ENCODE assay signal across 9 mouse cellular contexts in genomic region chr10:62987341-62987740, GRCm38 (mm10). TPM values are rescaled to one million over a fixed set of nuclear protein-coding genes. Genes with fewer than 3 reads are reported as not detected.
A peak's percentile ranks its signal among the peaks of the same experiment; 100 is the strongest.
DNase-seq lines count a peak whose midpoint lies in the region; ATAC-seq and TF ChIP-seq lines count a peak whose summit lies in the region.
"Had no signal": no experiment of that assay in that cellular context is flagged by ENCODE, and none has a peak within 500 bp of the region (broad histone marks: within the 10 kb centered on the region; RNA-seq: fewer than 3 reads in every experiment).

No protein-coding gene starts in this region.

- H3K9ac ChIP-seq in forebrain, postnatal 0 days = no peak overlapping the region
- H3K9ac ChIP-seq in forebrain, embryonic 15.5 days (replicated peaks) = no peak overlapping the region
- no peak overlapping the region for H3K9ac ChIP-seq in midbrain, embryonic 11.5 days (ENCODE audit: low read length)
- no peak overlapping the region for H3K9ac ChIP-seq in midbrain, embryonic 13.5 days (replicated peaks)
- H3K9ac ChIP-seq: lung, embryonic 15.5 days had no signal

- no peak overlapping the region for H3K4me2 ChIP-seq in forebrain, postnatal 0 days (ENCODE audit: low read depth)
- H3K4me2 ChIP-seq in forebrain, embryonic 15.5 days (replicated peaks) = no peak overlapping the region
- H3K4me2 ChIP-seq in midbrain, embryonic 11.5 days = no peak overlapping the region
- H3K4me2 ChIP-seq in midbrain, embryonic 13.5 days (replicated peaks) = no peak overlapping the region
- H3K4me2 ChIP-seq: lung, embryonic 15.5 days had no signal

- peak; percentile 73 for TF ChIP-seq CTCF in forebrain, postnatal 0 days (IDR thresholded peaks at IDR 0.05; ENCODE audit: low read depth)

- no peak overlapping the region for H3K27ac ChIP-seq in forebrain, postnatal 0 days (ENCODE audit: low read depth, low read length)
- no peak overlapping the region for H3K27ac ChIP-seq in forebrain, embryonic 15.5 days (replicated peaks)
- no peak overlapping the region for H3K27ac ChIP-seq in midbrain, embryonic 11.5 days (ENCODE audit: low read depth, low read length)
- no peak overlapping the region for H3K27ac ChIP-seq in midbrain, embryonic 13.5 days
- H3K27ac ChIP-seq: lung, embryonic 15.5 days had no signal

- H3K9me3 ChIP-seq in forebrain, postnatal 0 days (ENCODE audit: low read length) = no peaks in the 10 kb centered on the region
- H3K9me3 ChIP-seq in forebrain, embryonic 15.5 days = no peaks in the 10 kb centered on the region
- no peaks in the 10 kb centered on the region for H3K9me3 ChIP-seq in midbrain, embryonic 11.5 days (ENCODE audit: control insufficient read depth, low read length)
- no peaks in the 10 kb centered on the region for H3K9me3 ChIP-seq in midbrain, embryonic 13.5 days
- H3K9me3 ChIP-seq: lung, embryonic 15.5 days had no signal

- H3K4me3 ChIP-seq in forebrain, postnatal 0 days (ENCODE audit: low read depth, low read length) = no peak overlapping the region
- H3K4me3 ChIP-seq in forebrain, embryonic 15.5 days = no peak overlapping the region
- no peak overlapping the region for H3K4me3 ChIP-seq in midbrain, embryonic 11.5 days (ENCODE audit: low read depth, low read length)
- no peak overlapping the region for H3K4me3 ChIP-seq in midbrain, embryonic 13.5 days (replicated peaks)
- H3K4me3 ChIP-seq: lung, embryonic 15.5 days had no signal

- no peaks in the 10 kb centered on the region for H3K27me3 ChIP-seq in forebrain, postnatal 0 days (ENCODE audit: insufficient read depth, low read length)
- H3K27me3 ChIP-seq in forebrain, embryonic 15.5 days = no peaks in the 10 kb centered on the region
- no peaks in the 10 kb centered on the region for H3K27me3 ChIP-seq in midbrain, embryonic 11.5 days (ENCODE audit: control insufficient read depth, insufficient read depth, low read length)
- no peaks in the 10 kb centered on the region for H3K27me3 ChIP-seq in midbrain, embryonic 13.5 days
- H3K27me3 ChIP-seq: lung, embryonic 15.5 days had no signal

- WGBS in forebrain, postnatal 0 days = 23% methylated on average over 3 of the region's 3 CpGs
- WGBS in forebrain, embryonic 15.5 days = 25% methylated on average over 3 of the region's 3 CpGs
- 19% methylated on average over 3 of the region's 3 CpGs for WGBS in midbrain, embryonic 11.5 days
- 16% methylated on average over 3 of the region's 3 CpGs for WGBS in midbrain, embryonic 13.5 days

- DNase-seq in forebrain, postnatal 0 days = peak; percentile 47
- DNase-seq in midbrain, embryonic 11.5 days (ENCODE audit: low spot score, missing footprints) = peak; percentile 91
- DNase-seq in c-Kit-positive CD71-positive TER-119-negative erythroid progenitor cells, embryonic 14.5 days (ENCODE audit: low read depth) = peak; percentile 51
- DNase-seq in mesoderm, embryonic 11.5 days (ENCODE audit: low read depth, low spot score) = peak; percentile 50
- no peak for DNase-seq in urinary bladder, postnatal 36 days (ENCODE audit: low spot score in 2 of 2)
- no peak for DNase-seq in urinary bladder, postnatal 10 days (ENCODE audit: low spot score)

- ATAC-seq in forebrain, postnatal 0 days = peak; percentile 60; the same call in 1 of the 2 replicates
- no peak for ATAC-seq in forebrain, embryonic 15.5 days (replicated peaks)
- 0 out of 2 replicates have a peak, but pooled peaks have one; percentile 42 for ATAC-seq in midbrain, embryonic 11.5 days (ENCODE audit: low FRiP score)
- no peak for ATAC-seq in midbrain, embryonic 13.5 days

- H3K36me3 ChIP-seq in forebrain, postnatal 0 days (ENCODE audit: insufficient read depth) = peaks cover 55% of the 10 kb centered on the region
- H3K36me3 ChIP-seq in forebrain, embryonic 15.5 days = peaks cover 75% of the 10 kb centered on the region
- H3K36me3 ChIP-seq in midbrain, embryonic 11.5 days (ENCODE audit: control insufficient read depth, insufficient read depth, low read length) = peaks cover 3% of the 10 kb centered on the region
- H3K36me3 ChIP-seq in midbrain, embryonic 13.5 days = peaks cover 81% of the 10 kb centered on the region

- no peaks in the 10 kb centered on the region for H3K4me1 ChIP-seq in forebrain, postnatal 0 days (ENCODE audit: insufficient read depth)
- no peaks in the 10 kb centered on the region for H3K4me1 ChIP-seq in forebrain, embryonic 15.5 days
- no peaks in the 10 kb centered on the region for H3K4me1 ChIP-seq in midbrain, embryonic 11.5 days (ENCODE audit: control insufficient read depth, insufficient read depth, low read length)
- H3K4me1 ChIP-seq in midbrain, embryonic 13.5 days (replicated peaks) = no peaks in the 10 kb centered on the region
- H3K4me1 ChIP-seq: lung, embryonic 15.5 days had no signal

RNA-seq across cellular contexts. Expression of gene Rufy2, which starts 7.3 kb away (rescaled TPM):
- 50.9 and 55.6 TPM in 2 replicates for total RNA-seq in forebrain, postnatal 0 days (2014; rRNA removed)
- polyA plus RNA-seq in forebrain, postnatal 0 days (2015; fragmentation: Nextera tagmentation; extraction: Ambion mirVana) = 43.7 and 58.6 TPM in 2 replicates
- polyA plus RNA-seq in forebrain, embryonic 15.5 days (2015; fragmentation: Nextera tagmentation; extraction: Ambion mirVana) = 58.3 and 63.6 TPM in 2 replicates
- 21.0 and 23.2 TPM in 2 replicates for polyA plus RNA-seq in midbrain, embryonic 11.5 days (2014; fragmentation: Nextera tagmentation; extraction: Ambion mirVana)
- polyA plus RNA-seq in midbrain, embryonic 13.5 days (2015; fragmentation: Nextera tagmentation; extraction: Ambion mirVana) = 51.7 and 55.5 TPM in 2 replicates

RNA-seq across cellular contexts. Expression of gene Hnrnph3, which starts 36.7 kb away (rescaled TPM):
- total RNA-seq in forebrain, postnatal 0 days (2014; rRNA removed) = 18.1 and 19.6 TPM in 2 replicates
- 62.4 and 76.9 TPM in 2 replicates for polyA plus RNA-seq in forebrain, postnatal 0 days (2015; fragmentation: Nextera tagmentation; extraction: Ambion mirVana)
- 191 and 209 TPM in 2 replicates for polyA plus RNA-seq in forebrain, embryonic 15.5 days (2015; fragmentation: Nextera tagmentation; extraction: Ambion mirVana)
- polyA plus RNA-seq in midbrain, embryonic 11.5 days (2014; fragmentation: Nextera tagmentation; extraction: Ambion mirVana) = 172 and 174 TPM in 2 replicates
- 242 and 243 TPM in 2 replicates for polyA plus RNA-seq in midbrain, embryonic 13.5 days (2015; fragmentation: Nextera tagmentation; extraction: Ambion mirVana)

RNA-seq across cellular contexts. Expression of gene Pbld2, which starts 36.8 kb away (rescaled TPM):
- 0.23 and 1.3 TPM in 2 replicates for total RNA-seq in forebrain, postnatal 0 days (2014; rRNA removed)
- 0.44 and 0.73 TPM in 2 replicates for polyA plus RNA-seq in forebrain, postnatal 0 days (2015; fragmentation: Nextera tagmentation; extraction: Ambion mirVana)
- polyA plus RNA-seq in forebrain, embryonic 15.5 days (2015; fragmentation: Nextera tagmentation; extraction: Ambion mirVana) = 1.1 and 1.8 TPM in 2 replicates
- polyA plus RNA-seq in midbrain, embryonic 11.5 days (2014; fragmentation: Nextera tagmentation; extraction: Ambion mirVana) = 0.76 and 1.7 TPM in 2 replicates
- polyA plus RNA-seq in midbrain, embryonic 13.5 days (2015; fragmentation: Nextera tagmentation; extraction: Ambion mirVana) = 1.3 TPM in 2 replicates

RNA-seq across cellular contexts. Expression of gene Dna2, which starts 40.5 kb away (rescaled TPM):
- total RNA-seq in forebrain, postnatal 0 days (2014; rRNA removed) = 2.8 and 2.9 TPM in 2 replicates
- polyA plus RNA-seq in forebrain, postnatal 0 days (2015; fragmentation: Nextera tagmentation; extraction: Ambion mirVana) = 1.8 and 2.0 TPM in 2 replicates
- polyA plus RNA-seq in forebrain, embryonic 15.5 days (2015; fragmentation: Nextera tagmentation; extraction: Ambion mirVana) = 8.4 and 9.0 TPM in 2 replicates
- 22.0 and 25.2 TPM in 2 replicates for polyA plus RNA-seq in midbrain, embryonic 11.5 days (2014; fragmentation: Nextera tagmentation; extraction: Ambion mirVana)
- polyA plus RNA-seq in midbrain, embryonic 13.5 days (2015; fragmentation: Nextera tagmentation; extraction: Ambion mirVana) = 9.6 and 10.1 TPM in 2 replicates

Comparison
In these comparisons a context has a peak if more than half of its experiments do, and no peak if none do; other contexts are left out.
1. ATAC-seq: peak in forebrain, postnatal 0 days (single experiment) and midbrain, embryonic 11.5 days (single experiment); none in forebrain, embryonic 15.5 days (single experiment) and midbrain, embryonic 13.5 days (single experiment).
2. DNase-seq: peak in forebrain, postnatal 0 days (single experiment), midbrain, embryonic 11.5 days (single experiment), c-Kit-positive CD71-positive TER-119-negative erythroid progenitor cells, embryonic 14.5 days (single experiment) and mesoderm, embryonic 11.5 days (single experiment); none in urinary bladder, postnatal 36 days (0 of 2) and urinary bladder, postnatal 10 days (single experiment).